Mouse (Mus musculus): ENCODE measurements around the gene Gm49673.
"Not testable (repeated sequence)": the region's sequence is repeated elsewhere in the genome, so short reads cannot be mapped to it uniquely, and the experiment has no call there.

The Gm49673 gene

GRCm38 (mm10) chr17:8036976-8037375 lies 110.6 kb downstream of the Gm49673 start:
- not testable (repeated sequence) for DNase-seq
